Mouse (Mus musculus): ENCODE results near the gene Irf9. TPM values are rescaled to one million over a fixed set of nuclear protein-coding genes. Genes with fewer than 3 reads are reported as not detected.

The Irf9 gene
- polyA plus RNA-seq, 1 experiment from 2014 or later: 11.6 TPM

DNA sequence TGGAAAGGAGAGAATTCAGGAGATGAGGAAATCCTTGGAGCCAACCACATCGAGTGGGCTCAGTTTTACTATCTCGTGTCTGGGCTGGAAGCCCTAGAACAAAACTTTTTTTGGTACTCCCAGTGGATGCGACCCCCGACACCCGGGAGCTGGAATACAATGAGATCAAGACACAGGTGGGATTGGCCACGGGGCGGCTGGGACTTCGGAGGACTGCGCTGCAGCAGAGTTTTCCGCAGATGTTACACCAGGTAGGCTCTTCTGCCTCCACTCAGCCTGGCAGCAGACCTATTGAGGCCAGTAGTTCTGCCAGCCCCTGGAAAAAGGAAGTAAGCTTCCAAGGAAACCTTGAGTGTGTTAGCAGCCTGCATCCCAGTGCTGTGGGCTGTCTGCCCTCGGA lies 40.1 kb upstream of the Irf9 start:
- no peak for ATAC-seq
- Histone ChIP-seq H3K27ac (ENCODE audit: low read length) (no peak overlapping the region), H3K36me3 (ENCODE audit: control insufficient read depth, insufficient read depth, low read length) (peaks cover 15% of the 10 kb centered on the region; the same call in 1 of the 2 replicates), H3K27me3 (replicated peaks; ENCODE audit: control insufficient read depth, insufficient read depth, low read length) (no peaks in the 10 kb centered on the region), H3K4me1 (ENCODE audit: control insufficient read depth, insufficient read depth, low read length) (peaks cover 11% of the 10 kb centered on the region), H3K4me3 (ENCODE audit: low read length) (no peak overlapping the region), H3K9ac (ENCODE audit: low read depth, low read length) (no peak overlapping the region), H3K9me3 (ENCODE audit: control insufficient read depth, low read length) (no peaks in the 10 kb centered on the region), H3K4me2 (ENCODE audit: low read depth, low read length) (no peak overlapping the region)
- 93% methylated on average over 11 of the region's 11 CpGs for WGBS

DNA sequence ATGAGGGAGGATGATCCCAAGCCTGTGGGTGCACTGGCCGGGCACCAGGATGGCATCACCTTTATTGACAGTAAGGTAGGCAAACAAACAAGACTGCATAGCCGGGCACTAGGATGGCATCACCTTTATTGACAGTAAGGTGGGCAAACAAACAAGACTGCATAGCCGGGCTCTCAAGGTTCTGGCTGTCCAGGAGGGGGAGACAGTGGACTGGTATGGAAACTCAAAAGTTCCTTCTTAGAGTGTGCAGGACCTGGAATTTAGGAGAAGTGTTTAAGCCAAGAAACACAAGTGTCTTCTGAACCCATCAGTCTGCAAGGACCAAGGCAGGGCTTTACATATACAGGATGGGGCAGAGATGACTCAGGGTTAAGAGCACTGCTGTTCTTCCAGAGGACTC lies 37.6 kb upstream of the Irf9 start:
- Histone ChIP-seq H3K4me1 (ENCODE audit: control insufficient read depth, insufficient read depth, low read length) (peaks cover 11% of the 10 kb centered on the region), H3K36me3 (ENCODE audit: control insufficient read depth, insufficient read depth, low read length) (peaks cover 21% of the 10 kb centered on the region), H3K9ac (ENCODE audit: low read depth, low read length) (no peak overlapping the region), H3K4me3 (ENCODE audit: low read length) (no peak overlapping the region), H3K9me3 (ENCODE audit: control insufficient read depth, low read length) (no peaks in the 10 kb centered on the region), H3K4me2 (ENCODE audit: low read depth, low read length) (no peak overlapping the region), H3K27ac (ENCODE audit: low read length) (no peak overlapping the region), H3K27me3 (replicated peaks; ENCODE audit: control insufficient read depth, insufficient read depth, low read length) (no peaks in the 10 kb centered on the region)
- 63% methylated on average over 3 of the region's 3 CpGs for WGBS
- no peak for ATAC-seq

DNA sequence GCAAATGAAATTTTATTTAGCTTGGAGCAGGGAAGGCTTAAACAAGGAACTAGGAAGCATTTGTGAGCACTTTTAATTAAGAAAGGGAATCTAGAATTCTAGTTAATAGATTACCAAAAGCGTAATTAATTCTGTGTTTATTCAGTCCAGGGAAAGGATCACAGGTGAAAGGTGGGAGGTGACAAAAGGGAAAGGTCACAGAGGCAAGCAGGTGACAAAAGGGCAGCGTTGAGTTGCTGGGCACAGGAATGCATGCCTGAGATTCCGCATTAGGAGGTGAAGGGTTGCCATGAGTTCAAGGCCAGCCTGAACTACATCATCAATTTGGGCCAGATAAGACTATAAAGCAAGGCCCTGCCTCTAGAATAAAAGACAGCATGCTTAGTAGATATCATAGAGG lies 35.9 kb upstream of the Irf9 start:
- Histone ChIP-seq H3K4me3 (ENCODE audit: low read length) (no peak overlapping the region), H3K36me3 (ENCODE audit: control insufficient read depth, insufficient read depth, low read length) (peaks cover 21% of the 10 kb centered on the region), H3K4me2 (ENCODE audit: low read depth, low read length) (no peak overlapping the region), H3K27me3 (replicated peaks; ENCODE audit: control insufficient read depth, insufficient read depth, low read length) (no peaks in the 10 kb centered on the region), H3K9me3 (ENCODE audit: control insufficient read depth, low read length) (no peaks in the 10 kb centered on the region), H3K27ac (ENCODE audit: low read length) (no peak overlapping the region), H3K4me1 (ENCODE audit: control insufficient read depth, insufficient read depth, low read length) (no peaks in the 10 kb centered on the region), H3K9ac (ENCODE audit: low read depth, low read length) (no peak overlapping the region)
- no peak for ATAC-seq
- 83% methylated on average over 3 of the region's 3 CpGs for whole genome bisulfite sequencing

DNA sequence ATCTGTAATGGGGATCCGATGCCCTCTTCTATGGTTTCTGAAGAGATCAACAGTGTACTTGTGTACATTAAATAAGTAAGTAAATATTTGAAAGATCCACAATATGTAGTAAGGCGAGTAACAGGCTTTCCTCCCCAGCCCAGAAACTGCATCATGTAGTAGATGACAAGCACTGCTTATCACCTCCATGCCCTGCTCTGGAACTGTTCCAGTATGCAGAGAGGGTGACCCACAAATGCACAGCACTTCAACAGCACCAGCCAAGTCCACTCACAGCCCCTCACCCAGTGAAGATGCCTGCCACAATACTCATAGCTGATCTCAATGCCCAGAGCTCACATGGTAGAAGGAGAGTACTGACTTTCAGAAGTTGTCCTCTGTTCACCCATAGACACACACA lies 32.8 kb upstream of the Irf9 start:
- 80% methylated on average over 2 of the region's 2 CpGs for WGBS
- H3K36me3 ChIP-seq (ENCODE audit: control insufficient read depth, insufficient read depth, low read length): peaks cover 12% of the 10 kb centered on the region
- no peak overlapping the region for H3K9ac ChIP-seq (ENCODE audit: low read depth, low read length)
- no peaks in the 10 kb centered on the region for H3K9me3 ChIP-seq (ENCODE audit: control insufficient read depth, low read length)
- no peaks in the 10 kb centered on the region for H3K27me3 ChIP-seq (replicated peaks; ENCODE audit: control insufficient read depth, insufficient read depth, low read length)
- H3K4me1 ChIP-seq (ENCODE audit: control insufficient read depth, insufficient read depth, low read length): 0 out of 2 replicates have a peak, but pooled peaks cover 3% of the 10 kb centered on the region
- no peak for ATAC-seq
- no peak overlapping the region for H3K4me3 ChIP-seq (ENCODE audit: low read length)
- H3K27ac ChIP-seq (ENCODE audit: low read length): no peak overlapping the region
- no peak overlapping the region for H3K4me2 ChIP-seq (ENCODE audit: low read depth, low read length)

DNA sequence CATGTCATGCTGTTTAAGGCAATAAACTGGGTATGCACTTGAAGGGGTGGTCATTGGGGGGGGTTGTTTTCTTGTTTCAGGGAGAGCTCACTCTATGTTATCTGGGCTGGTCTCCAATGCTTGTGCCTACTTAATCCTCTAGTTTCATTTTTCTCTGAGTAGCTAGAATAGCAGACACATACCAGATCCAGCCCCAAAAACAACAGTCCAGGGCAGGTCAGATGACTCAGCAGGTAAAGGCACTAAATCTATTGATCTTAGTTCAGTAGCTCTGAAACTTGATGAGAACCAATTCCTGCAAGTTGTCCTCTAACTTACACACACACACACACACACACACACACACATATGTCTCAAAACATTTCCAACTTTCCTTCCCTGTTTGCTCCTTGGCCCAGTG lies 31.6 kb upstream of the Irf9 start:
- no peak overlapping the region for H3K4me3 ChIP-seq (ENCODE audit: low read length)
- no peaks in the 10 kb centered on the region for H3K9me3 ChIP-seq (ENCODE audit: control insufficient read depth, low read length)
- no peak overlapping the region for H3K9ac ChIP-seq (ENCODE audit: low read depth, low read length)
- no peak overlapping the region for H3K4me2 ChIP-seq (ENCODE audit: low read depth, low read length)
- H3K27me3 ChIP-seq (replicated peaks; ENCODE audit: control insufficient read depth, insufficient read depth, low read length): no peaks in the 10 kb centered on the region
- H3K36me3 ChIP-seq (ENCODE audit: control insufficient read depth, insufficient read depth, low read length): peaks cover 7% of the 10 kb centered on the region; the same call in 1 of the 2 replicates
- H3K4me1 ChIP-seq (ENCODE audit: control insufficient read depth, insufficient read depth, low read length): 0 out of 2 replicates have a peak, but pooled peaks cover 3% of the 10 kb centered on the region
- no peak for ATAC-seq
- no peak overlapping the region for H3K27ac ChIP-seq (ENCODE audit: low read length)

DNA sequence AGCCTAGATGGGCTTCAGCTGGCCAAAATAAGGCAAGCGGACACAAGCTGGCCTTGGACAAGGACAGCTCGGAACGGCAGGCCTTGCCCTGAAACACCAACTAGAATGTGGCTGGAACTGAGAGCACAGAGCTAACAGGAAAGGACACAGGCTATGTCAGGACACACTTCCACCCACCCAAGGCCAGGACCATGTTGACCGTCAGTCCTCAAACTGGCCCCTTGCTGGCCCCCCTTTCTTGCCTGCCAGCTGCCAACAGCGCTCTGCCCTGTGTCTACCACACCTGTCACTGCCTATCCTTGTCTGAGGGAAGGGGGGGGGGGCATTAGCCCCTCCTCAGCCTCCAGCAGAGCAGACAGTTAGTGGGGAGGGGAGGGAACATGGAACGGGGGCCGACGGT lies 28.1 kb upstream of the Irf9 start, which contains the start of gene Fitm1:
Fitm1 (plus strand) TSS at position 316 of the 400 bp plus-strand sequence.
- Histone ChIP-seq H3K27me3 (replicated peaks; ENCODE audit: control insufficient read depth, insufficient read depth, low read length) (no peaks in the 10 kb centered on the region), H3K9ac (ENCODE audit: low read depth, low read length) (no peak within 1 kb of the TSS), H3K27ac (ENCODE audit: low read length) (no peak within 1 kb of the TSS), H3K4me1 (ENCODE audit: control insufficient read depth, insufficient read depth, low read length) (peaks cover 15% of the 10 kb centered on the region), H3K9me3 (ENCODE audit: control insufficient read depth, low read length) (no peaks in the 10 kb centered on the region), H3K4me3 (ENCODE audit: low read length) (no peak within 1 kb of the TSS), H3K4me2 (ENCODE audit: low read depth, low read length) (no peak within 1 kb of the TSS), H3K36me3 (ENCODE audit: control insufficient read depth, insufficient read depth, low read length) (peaks cover 5% of the 10 kb centered on the region)
- ATAC-seq: no peak
- WGBS: 69% methylated on average over 8 of the region's 8 CpGs

DNA sequence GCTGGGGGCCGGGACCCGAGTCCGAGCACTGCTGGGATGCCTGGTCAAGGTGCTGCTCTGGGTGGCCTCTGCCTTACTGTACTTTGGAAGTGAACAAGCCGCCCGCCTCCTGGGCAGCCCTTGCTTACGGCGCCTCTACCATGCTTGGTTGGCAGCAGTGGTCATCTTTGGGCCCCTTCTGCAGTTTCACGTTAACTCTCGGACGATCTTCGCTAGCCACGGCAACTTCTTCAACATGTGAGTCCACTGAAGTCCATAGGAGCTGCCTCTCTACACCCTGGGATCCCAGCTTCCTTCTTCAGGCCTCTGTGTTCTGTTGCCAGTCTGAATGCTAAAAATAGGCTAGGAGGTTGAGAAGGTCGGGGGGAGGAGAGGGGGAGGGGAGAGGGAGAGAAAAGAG lies 27.7 kb upstream of the Irf9 start:
- no peak overlapping the region for H3K4me3 ChIP-seq (ENCODE audit: low read length)
- H3K4me1 ChIP-seq (ENCODE audit: control insufficient read depth, insufficient read depth, low read length): peaks cover 15% of the 10 kb centered on the region
- no peaks in the 10 kb centered on the region for H3K9me3 ChIP-seq (ENCODE audit: control insufficient read depth, low read length)
- H3K9ac ChIP-seq (ENCODE audit: low read depth, low read length): no peak overlapping the region
- no peak overlapping the region for H3K27ac ChIP-seq (ENCODE audit: low read length)
- peaks cover 8% of the 10 kb centered on the region for H3K36me3 ChIP-seq (ENCODE audit: control insufficient read depth, insufficient read depth, low read length)
- no peak overlapping the region for H3K4me2 ChIP-seq (ENCODE audit: low read depth, low read length)
- 73% methylated on average over 13 of the region's 13 CpGs for WGBS
- no peaks in the 10 kb centered on the region for H3K27me3 ChIP-seq (replicated peaks; ENCODE audit: control insufficient read depth, insufficient read depth, low read length)
- no peak for ATAC-seq

DNA sequence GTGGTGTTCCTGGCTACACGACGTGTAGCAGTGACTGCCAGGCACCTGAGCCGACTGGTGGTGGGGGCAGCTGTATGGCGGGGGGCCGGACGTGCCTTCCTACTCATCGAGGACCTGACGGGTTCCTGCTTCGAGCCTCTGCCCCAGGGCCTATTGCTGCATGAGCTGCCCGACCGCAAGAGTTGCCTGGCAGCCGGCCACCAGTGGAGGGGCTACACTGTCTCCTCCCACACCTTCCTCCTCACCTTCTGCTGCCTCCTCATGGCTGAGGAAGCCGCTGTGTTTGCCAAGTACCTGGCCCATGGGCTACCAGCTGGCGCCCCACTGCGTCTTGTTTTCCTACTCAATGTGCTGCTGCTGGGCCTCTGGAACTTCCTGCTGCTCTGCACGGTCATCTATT lies 27.0 kb upstream of the Irf9 start:
- H3K9ac ChIP-seq (ENCODE audit: low read depth, low read length): no peak overlapping the region
- no peak overlapping the region for H3K27ac ChIP-seq (ENCODE audit: low read length)
- 81% methylated on average over 16 of the region's 16 CpGs for WGBS
- no peak for ATAC-seq
- no peak overlapping the region for H3K4me3 ChIP-seq (ENCODE audit: low read length)
- no peak overlapping the region for H3K4me2 ChIP-seq (ENCODE audit: low read depth, low read length)
- peaks cover 13% of the 10 kb centered on the region for H3K36me3 ChIP-seq (ENCODE audit: control insufficient read depth, insufficient read depth, low read length)
- peaks cover 15% of the 10 kb centered on the region for H3K4me1 ChIP-seq (ENCODE audit: control insufficient read depth, insufficient read depth, low read length)
- no peaks in the 10 kb centered on the region for H3K9me3 ChIP-seq (ENCODE audit: control insufficient read depth, low read length)
- H3K27me3 ChIP-seq (replicated peaks; ENCODE audit: control insufficient read depth, insufficient read depth, low read length): no peaks in the 10 kb centered on the region

DNA sequence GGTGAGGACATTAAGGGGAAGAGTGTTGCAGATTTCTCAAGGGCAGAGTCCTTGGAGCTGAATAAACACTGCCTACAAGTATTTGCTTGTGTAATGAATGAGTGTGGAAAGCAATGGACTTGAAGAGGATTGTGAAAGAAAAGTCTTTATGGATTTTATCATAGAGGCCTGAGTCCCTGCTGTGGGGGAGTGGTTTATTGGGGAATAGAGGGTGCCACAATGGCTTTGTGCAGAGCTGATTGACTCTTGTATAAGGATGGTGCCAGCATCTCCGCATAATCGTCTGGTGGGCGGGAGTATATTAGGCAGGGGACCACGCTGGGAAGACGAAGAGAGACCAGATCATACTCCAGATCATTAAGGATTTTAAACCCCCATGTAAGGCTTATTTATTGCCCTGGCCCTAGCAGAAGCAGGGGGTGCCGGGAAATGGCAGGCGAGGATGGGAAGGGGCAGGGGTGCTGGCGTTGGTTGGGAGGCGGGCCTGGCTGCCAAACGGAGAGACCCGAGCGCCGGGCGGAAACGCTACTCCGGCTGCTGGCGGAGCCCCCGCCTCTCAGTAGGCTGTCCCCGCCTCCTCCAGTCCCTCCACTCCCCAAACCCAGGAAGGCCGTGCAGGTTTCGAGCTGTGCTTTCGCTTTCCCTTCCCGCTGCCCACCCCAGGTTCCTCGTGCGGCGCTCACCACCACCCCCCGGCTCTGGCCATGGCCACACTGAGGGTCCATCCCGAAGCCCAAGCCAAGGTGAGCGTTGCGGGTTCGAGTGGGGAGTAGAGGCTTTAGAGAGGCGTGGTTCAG lies 25.3 kb upstream of the Irf9 start, which contains the start of gene Psme1:
Psme1 (plus strand) TSS at position 253 of the 797 bp plus-strand sequence.
- H3K4me1 ChIP-seq (ENCODE audit: control insufficient read depth, insufficient read depth, low read length): peaks cover 15% of the 10 kb centered on the region
- no peaks in the 10 kb centered on the region for H3K27me3 ChIP-seq (replicated peaks; ENCODE audit: control insufficient read depth, insufficient read depth, low read length)
- peak; percentile 94 for ATAC-seq
- WGBS: under 1% methylated on average over 32 of the region's 32 CpGs
- peak within 1 kb of the TSS; percentile 89 for H3K27ac ChIP-seq (ENCODE audit: low read length)
- H3K9ac ChIP-seq (ENCODE audit: low read depth, low read length): peak within 1 kb of the TSS; percentile 96
- peak within 1 kb of the TSS; percentile 81 for H3K4me2 ChIP-seq (ENCODE audit: low read depth, low read length)
- peaks cover 13% of the 10 kb centered on the region for H3K36me3 ChIP-seq (ENCODE audit: control insufficient read depth, insufficient read depth, low read length)
- H3K9me3 ChIP-seq (ENCODE audit: control insufficient read depth, low read length): no peaks in the 10 kb centered on the region
- peak within 1 kb of the TSS; percentile 92 for H3K4me3 ChIP-seq (ENCODE audit: low read length)
